Mouse (Mus musculus) intestine, embryonic 16.5 days (tissue): Measurements from ENCODE around the gene Minar1. TPM values are rescaled to one million over a fixed set of nuclear protein-coding genes. Genes with fewer than 3 reads are reported as not detected.

Experiments
- ATAC-seq: fragments of 200-750 bp; cut with Nextera tagmentation; 2 replicates; pipeline ENCODE4 v1.8.0; 2017; ENCODE audit warnings: moderate TSS enrichment, moderate library complexity
- H3K27ac ChIP-seq: fragments of 300-500 bp; sonication (generic); 2 replicates; pipeline ENCODE4 v1.5.1; 2014; ENCODE audit warnings: mild to moderate bottlenecking, low read length
- H3K27me3 ChIP-seq: fragments of 300-500 bp; sonication (generic); replicated peaks from 2 replicates; pipeline ENCODE4 v1.6.1; 2014; ENCODE audit warnings: low read length, control low read depth, mixed read lengths; ENCODE audit not compliant: control insufficient read depth, insufficient read depth
- H3K36me3 ChIP-seq: fragments of 300-500 bp; sonication (generic); 2 replicates; pipeline ENCODE4 v1.6.1; 2014; ENCODE audit warnings: low read length, control low read depth; ENCODE audit not compliant: control insufficient read depth, insufficient read depth
- H3K4me1 ChIP-seq: fragments of 300-500 bp; sonication (generic); 2 replicates; pipeline ENCODE4 v1.6.1; 2014; ENCODE audit warnings: low read length, control low read depth, mixed read lengths; ENCODE audit not compliant: control insufficient read depth, insufficient read depth
- H3K4me2 ChIP-seq: fragments of 300-500 bp; sonication (generic); 2 replicates; pipeline ENCODE4 v1.6.1; 2014; ENCODE audit warnings: low read depth, low read length, control low read depth
- H3K4me3 ChIP-seq: fragments of 300-500 bp; sonication (generic); 2 replicates; pipeline ENCODE4 v1.5.1; 2014; ENCODE audit warnings: mild to moderate bottlenecking, low read length
- H3K9ac ChIP-seq: fragments of 300-500 bp; sonication (generic); 2 replicates; pipeline ENCODE4 v1.6.1; 2014; ENCODE audit warnings: low read depth, low read length
- H3K9me3 ChIP-seq: fragments of 300-500 bp; sonication (generic); 2 replicates; pipeline ENCODE4 v1.6.1; 2016; ENCODE audit warnings: low read length, control low read depth; ENCODE audit not compliant: control insufficient read depth
- WGBS: fragments of 180-500 bp; shearing (Covaris S2); extraction: QIAGEN DNeasy Blood & Tissue Kit; methylation state at CpG from one replicate; pipeline ENCODE4 v1.1.7; 2014; 5-methylcytosine and 5-hydroxymethylcytosine counted together
- polyA plus RNA-seq: library from polyadenylated mRNA; unstranded; fragments of >200 nt; fragmentation: Nextera tagmentation; extraction: Ambion mirVana; gene quantifications from 2 replicates; pipeline ENCODE4 v1.2.1, GENCODE M21; 2015

Minar1 gene
- 0.31 and 0.39 TPM in 2 replicates for polyA plus RNA-seq

DNA sequence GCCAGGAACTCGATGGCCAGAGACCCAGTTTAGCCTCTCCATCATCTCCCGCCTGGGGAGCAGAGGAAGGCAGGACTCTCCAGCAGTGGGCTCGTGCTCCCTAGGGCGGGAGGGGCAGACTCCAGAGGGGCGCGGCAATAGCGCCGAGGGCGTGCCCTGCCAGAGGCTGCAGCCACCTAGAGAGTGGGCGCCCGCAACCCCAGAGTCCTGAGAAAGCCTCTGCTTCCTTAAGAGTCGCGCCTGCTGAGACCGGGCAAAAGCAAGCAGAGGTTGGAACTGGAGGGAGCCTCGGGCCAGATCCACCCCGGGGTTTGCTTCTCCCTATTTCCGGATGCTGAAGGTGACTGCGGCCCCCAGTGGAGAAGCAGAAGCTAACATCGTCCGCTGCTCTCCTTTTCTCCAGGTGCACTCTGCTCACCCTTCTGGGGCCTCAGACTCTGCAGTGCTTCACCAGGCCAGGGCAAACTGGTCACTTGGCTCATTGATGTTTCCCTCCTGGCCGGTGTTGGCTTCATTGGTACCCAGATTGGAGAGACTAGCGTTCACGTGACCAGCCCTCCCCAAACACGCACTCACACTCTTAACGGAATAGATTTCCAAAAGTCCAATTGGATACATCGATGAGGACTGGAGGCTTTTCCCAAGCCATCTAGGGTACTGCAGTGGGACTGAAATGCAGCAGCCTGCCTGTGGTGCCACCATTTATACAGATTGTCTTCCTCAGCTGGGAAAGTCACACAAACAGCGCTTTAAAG lies at the start of gene Minar1:
TSS of gene Minar1 (minus strand) at position 120 of the 755 bp plus-strand sequence.
- Histone ChIP-seq H3K9me3 (no peaks in the 10 kb centered on the region), H3K27ac (no peak within 1 kb of the TSS), H3K4me1 (peaks cover 6% of the 10 kb centered on the region; the same call in 1 of the 2 replicates), H3K36me3 (no peaks in the 10 kb centered on the region), H3K27me3 (peaks cover 7% of the 10 kb centered on the region; the same call in 1 of the 2 replicates), H3K4me2 (peak within 1 kb of the TSS; percentile 96), H3K4me3 (peak within 1 kb of the TSS; percentile 56), H3K9ac (peak within 1 kb of the TSS; percentile 60)
- ATAC-seq, result peak; percentile 87
- WGBS, result 1% methylated on average over 27 of the region's 27 CpGs

DNA sequence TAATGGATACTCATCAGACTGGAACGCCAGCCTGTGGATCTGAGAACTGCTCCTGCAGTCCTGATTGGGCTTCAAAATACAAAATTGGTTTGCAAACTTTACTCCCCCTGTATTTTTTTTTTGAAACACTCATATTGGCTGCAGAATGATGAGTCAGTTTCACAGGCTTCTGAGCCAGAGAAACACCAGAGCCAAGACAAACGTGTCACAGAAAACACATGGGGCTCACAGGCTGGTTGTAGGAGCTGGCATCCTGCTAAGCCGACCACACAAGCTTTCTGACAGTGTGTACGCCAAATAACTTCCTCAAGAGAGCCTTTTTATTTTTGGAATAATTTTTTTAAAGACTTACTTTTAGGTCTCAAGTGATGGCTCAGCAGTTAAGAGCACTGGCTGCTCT lies 47.0 kb upstream of the Minar1 start:
- no peak overlapping the region for H3K27ac ChIP-seq
- WGBS, result 85% methylated on average over 4 of the region's 4 CpGs
- no peaks in the 10 kb centered on the region for H3K27me3 ChIP-seq
- no peak overlapping the region for H3K9ac ChIP-seq
- ATAC-seq, result no peak
- H3K4me3 ChIP-seq, result no peak overlapping the region
- H3K9me3 ChIP-seq, result no peaks in the 10 kb centered on the region
- H3K4me2 ChIP-seq, result no peak overlapping the region
- H3K4me1 ChIP-seq, result no peaks in the 10 kb centered on the region
- H3K36me3 ChIP-seq, result no peaks in the 10 kb centered on the region

DNA sequence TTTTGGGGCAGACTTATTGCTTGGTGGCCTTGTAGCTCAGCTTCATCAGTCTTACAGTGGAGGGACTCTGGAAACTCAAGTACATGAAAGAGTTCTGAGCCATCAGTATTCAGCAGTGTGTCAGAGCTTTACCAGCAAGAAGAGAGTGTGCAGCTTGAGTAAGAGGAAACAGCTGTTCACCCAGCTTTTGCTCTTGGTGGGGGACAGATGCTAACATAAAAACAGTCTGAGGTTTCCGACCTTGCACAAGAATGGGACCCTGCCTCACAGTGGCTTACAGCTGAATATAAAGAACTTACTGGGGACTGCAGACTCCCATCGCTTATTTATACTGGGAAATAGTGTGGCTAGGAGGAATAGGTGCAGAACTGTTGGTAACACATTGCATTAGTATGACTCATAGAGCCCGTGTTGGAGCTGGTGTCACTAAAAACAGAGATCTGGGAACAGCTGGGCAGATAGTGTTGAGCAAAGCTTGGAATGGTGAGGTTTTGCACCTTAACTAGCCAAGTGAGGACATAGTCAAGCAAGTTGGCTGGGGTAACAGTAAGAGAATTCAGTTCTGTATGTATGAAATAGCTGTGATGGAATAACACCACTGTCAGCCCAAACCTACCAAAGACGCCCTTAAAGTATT lies 44.5 kb upstream of the Minar1 start:
- no peak for ATAC-seq
- WGBS, result 75% methylated on average over 4 of the region's 4 CpGs
- H3K27ac ChIP-seq, result no peak overlapping the region

DNA sequence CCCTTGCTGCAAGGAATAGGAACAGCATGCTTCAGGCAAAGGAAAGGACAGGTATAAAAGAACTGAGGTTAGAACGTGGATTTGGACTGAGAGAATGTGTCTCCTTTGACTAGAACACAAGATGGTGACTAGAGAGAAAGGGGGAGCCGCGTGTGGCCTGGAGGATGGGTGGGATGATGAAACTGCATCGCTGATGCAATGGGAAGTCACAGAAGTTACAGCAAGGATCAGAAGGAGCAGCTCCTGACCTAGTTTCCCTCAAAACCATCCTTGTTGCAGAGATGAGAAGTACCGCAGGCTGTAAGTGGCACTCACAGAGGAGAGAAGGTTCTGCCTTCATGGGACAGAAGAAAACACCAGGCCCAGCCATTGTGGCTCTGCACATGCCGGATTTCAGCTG lies 28.0 kb upstream of the Minar1 start:
- H3K4me1 ChIP-seq, result no peaks in the 10 kb centered on the region
- no peaks in the 10 kb centered on the region for H3K9me3 ChIP-seq
- H3K27me3 ChIP-seq, result no peaks in the 10 kb centered on the region
- no peak overlapping the region for H3K27ac ChIP-seq
- ATAC-seq, result no peak
- 73% methylated on average over 6 of the region's 6 CpGs for WGBS
- no peak overlapping the region for H3K4me3 ChIP-seq
- no peaks in the 10 kb centered on the region for H3K36me3 ChIP-seq
- no peak overlapping the region for H3K4me2 ChIP-seq
- H3K9ac ChIP-seq, result no peak overlapping the region

More for the DNA sequence above, 44.5 kb upstream of the Minar1 start:
- Histone ChIP-seq H3K9me3 (no peaks in the 10 kb centered on the region), H3K4me1 (no peaks in the 10 kb centered on the region), H3K4me2 (no peak overlapping the region), H3K4me3 (no peak overlapping the region), H3K27me3 (no peaks in the 10 kb centered on the region), H3K36me3 (no peaks in the 10 kb centered on the region), H3K9ac (no peak overlapping the region)

DNA sequence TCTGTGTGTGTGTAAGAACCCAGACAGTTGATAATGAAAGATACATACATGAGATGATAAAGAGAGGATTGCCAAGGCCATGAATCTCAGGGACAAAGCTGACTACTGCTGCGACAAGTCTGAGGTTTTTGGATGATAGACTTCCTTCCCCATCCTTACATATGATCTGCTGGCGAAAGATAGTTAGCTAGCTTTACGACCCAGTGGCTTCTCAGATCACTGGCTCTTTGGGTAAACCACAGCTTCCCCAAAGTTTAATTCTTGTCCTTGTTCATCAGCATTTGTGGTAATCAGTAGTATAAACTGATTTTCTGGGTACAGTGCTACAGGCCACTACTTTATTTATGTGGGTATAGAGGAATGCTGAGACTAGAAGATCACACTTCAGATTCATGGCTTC lies 14.5 kb upstream of the Minar1 start:
- no peak overlapping the region for H3K9ac ChIP-seq
- no peak overlapping the region for H3K27ac ChIP-seq
- H3K9me3 ChIP-seq, result no peaks in the 10 kb centered on the region
- no peak for ATAC-seq
- H3K36me3 ChIP-seq, result no peaks in the 10 kb centered on the region
- H3K4me3 ChIP-seq, result no peak overlapping the region
- no peaks in the 10 kb centered on the region for H3K27me3 ChIP-seq
- no peaks in the 10 kb centered on the region for H3K4me1 ChIP-seq
- 91% methylated on average over 3 of the region's 3 CpGs for WGBS
- no peak overlapping the region for H3K4me2 ChIP-seq

DNA sequence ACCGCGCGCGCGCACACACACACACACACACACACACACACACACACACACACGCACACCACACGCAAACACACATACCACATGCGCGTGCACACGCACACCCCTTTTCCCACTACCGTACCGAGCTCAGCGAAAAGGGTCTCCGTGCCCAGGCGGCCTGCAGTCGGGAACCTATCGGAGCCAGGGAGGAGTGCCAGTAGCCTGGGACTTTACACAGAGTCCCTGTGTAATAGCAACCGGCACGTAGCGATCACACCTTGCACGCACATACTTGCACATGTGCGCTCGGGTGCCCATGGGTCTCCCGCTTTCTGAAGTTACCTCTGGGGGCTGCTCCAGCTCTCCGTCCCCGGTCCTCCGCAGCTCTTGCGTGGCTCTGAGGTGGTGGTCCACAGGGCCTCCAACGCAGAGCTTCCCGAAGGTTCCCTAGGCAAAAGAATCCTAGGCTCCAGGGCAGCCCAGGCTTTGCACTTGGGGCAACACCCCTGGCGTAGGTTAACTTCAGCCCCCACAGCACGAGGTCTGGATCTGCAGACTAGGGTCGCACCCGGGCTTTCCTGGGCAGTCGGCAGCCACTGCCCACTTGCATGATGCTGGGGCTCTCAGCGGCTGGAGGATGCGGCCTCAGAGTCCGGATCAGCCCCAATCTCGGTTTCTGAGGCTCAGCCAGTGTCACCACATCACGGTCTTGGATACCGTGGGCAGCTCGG lies 474 bp downstream of the Minar1 start:
- Histone ChIP-seq H3K4me1 (peaks cover 6% of the 10 kb centered on the region; the same call in 1 of the 2 replicates), H3K9ac (peak overlapping the region; percentile 60), H3K4me2 (peak overlapping the region; percentile 96), H3K36me3 (no peaks in the 10 kb centered on the region), H3K9me3 (no peaks in the 10 kb centered on the region), H3K4me3 (peak overlapping the region; percentile 56), H3K27ac (no peak overlapping the region), H3K27me3 (peaks cover 7% of the 10 kb centered on the region; the same call in 1 of the 2 replicates)
- 2% methylated on average over 42 of the region's 42 CpGs for WGBS
- peak; percentile 72 for ATAC-seq

DNA sequence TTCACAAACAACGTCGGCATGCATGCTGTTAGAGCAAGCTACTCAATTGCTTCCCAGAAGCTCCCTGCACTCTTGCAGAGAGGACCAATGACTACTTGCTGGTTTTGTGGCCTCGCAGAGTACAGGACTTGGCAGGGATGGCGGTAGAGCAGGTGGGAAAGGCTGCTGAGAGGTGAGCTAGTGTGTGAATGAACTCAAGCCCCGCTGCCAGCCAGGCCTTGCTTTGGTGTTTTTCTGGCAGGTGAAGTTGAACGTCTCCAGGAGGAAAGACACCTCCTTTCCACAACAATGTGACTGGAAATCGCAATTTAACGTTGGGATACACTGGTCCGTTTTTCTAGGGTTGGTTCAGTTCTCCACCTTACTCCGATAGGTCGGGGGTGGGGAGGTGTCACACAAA lies 1.2 kb downstream of the Minar1 start:
- no peak overlapping the region for H3K27ac ChIP-seq
- H3K4me2 ChIP-seq, result peak overlapping the region; percentile 96; the same call in 1 of the 2 replicates
- no peaks in the 10 kb centered on the region for H3K9me3 ChIP-seq
- H3K27me3 ChIP-seq, result peaks cover 7% of the 10 kb centered on the region; the same call in 1 of the 2 replicates
- H3K4me1 ChIP-seq, result peaks cover 6% of the 10 kb centered on the region; the same call in 1 of the 2 replicates
- WGBS, result 14% methylated on average over 11 of the region's 11 CpGs
- H3K36me3 ChIP-seq, result no peaks in the 10 kb centered on the region
- H3K4me3 ChIP-seq, result peak overlapping the region; percentile 56; the same call in 1 of the 2 replicates
- no peak overlapping the region for H3K9ac ChIP-seq
- ATAC-seq, result 0 out of 2 replicates have a peak, but pooled peaks have one; percentile 6

DNA sequence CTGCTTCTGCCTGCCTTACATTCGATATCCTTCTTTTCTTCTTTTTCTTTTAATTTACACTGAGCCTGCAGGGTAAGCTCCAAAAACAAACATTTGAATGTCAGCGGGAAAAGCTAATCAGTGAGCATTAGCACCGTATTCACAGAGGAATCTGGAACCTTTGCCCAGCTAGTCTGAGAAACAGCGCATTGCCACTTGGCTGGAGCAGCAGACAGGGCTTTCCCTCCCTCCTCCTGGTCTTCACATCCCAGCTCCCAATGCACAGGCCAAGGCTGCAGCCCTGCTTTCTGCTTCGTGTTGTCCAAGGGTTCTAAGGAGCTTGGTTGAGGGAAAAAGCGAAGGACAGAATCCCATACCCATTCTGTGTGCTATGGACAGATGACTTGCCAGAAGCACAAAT lies 2.6 kb downstream of the Minar1 start:
- WGBS, result 33% methylated on average over 6 of the region's 6 CpGs
- H3K9ac ChIP-seq, result no peak overlapping the region
- ATAC-seq, result no peak
- H3K36me3 ChIP-seq, result no peaks in the 10 kb centered on the region
- no peaks in the 10 kb centered on the region for H3K9me3 ChIP-seq
- peaks cover 7% of the 10 kb centered on the region; the same call in 1 of the 2 replicates for H3K27me3 ChIP-seq
- no peak overlapping the region for H3K4me2 ChIP-seq
- no peak overlapping the region for H3K27ac ChIP-seq
- H3K4me1 ChIP-seq, result peaks cover 6% of the 10 kb centered on the region; the same call in 1 of the 2 replicates
- H3K4me3 ChIP-seq, result no peak overlapping the region

DNA sequence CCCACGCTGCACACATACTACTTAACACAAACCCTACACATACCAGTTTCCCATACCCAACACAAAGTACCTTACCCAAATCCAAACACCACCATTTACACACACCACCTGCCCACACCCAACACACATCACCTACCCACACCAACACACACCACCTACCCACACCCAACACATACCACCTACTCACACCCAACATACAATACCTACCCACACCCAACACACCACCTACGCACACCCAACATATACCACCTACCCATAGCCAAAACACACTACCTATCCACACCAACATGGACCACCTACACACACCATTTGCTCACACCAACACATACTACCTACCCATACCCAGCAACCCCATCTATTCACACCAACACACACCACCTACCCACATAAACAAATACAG lies 6.0 kb downstream of the Minar1 start:
- 89% methylated on average over 2 of the region's 2 CpGs for WGBS
- H3K4me1 ChIP-seq, result no peaks in the 10 kb centered on the region
- no peak overlapping the region for H3K9ac ChIP-seq
- no peaks in the 10 kb centered on the region for H3K36me3 ChIP-seq
- H3K4me3 ChIP-seq, result no peak overlapping the region
- no peak overlapping the region for H3K27ac ChIP-seq
- no peaks in the 10 kb centered on the region; the same call in 1 of the 2 replicates for H3K27me3 ChIP-seq
- no peak overlapping the region for H3K4me2 ChIP-seq
- H3K9me3 ChIP-seq, result no peaks in the 10 kb centered on the region
- no peak for ATAC-seq
